Mouse (Mus musculus): ENCODE measurements around the gene Dolk. TPM values are rescaled to one million over a fixed set of nuclear protein-coding genes. Genes with fewer than 3 reads are reported as not detected.

Dolk gene
- polyA plus RNA-seq, 1 experiment from 2014 or later, result 25.0 TPM

- no peak overlapping the region for H3K9ac ChIP-seq (ENCODE audit: low read length)
- H3K36me3 ChIP-seq (ENCODE audit: control insufficient read depth, insufficient read depth, low read length), result peaks cover 37% of the 10 kb centered on the region
- H3K9me3 ChIP-seq (ENCODE audit: control insufficient read depth, low read length), result no peaks in the 10 kb centered on the region
- no peak overlapping the region for H3K4me3 ChIP-seq (ENCODE audit: low read depth, low read length)
- no peaks in the 10 kb centered on the region for H3K27me3 ChIP-seq (ENCODE audit: control insufficient read depth, insufficient read depth, low read length)
- H3K27ac ChIP-seq (replicated peaks; ENCODE audit: low read depth, low read length), result no peak overlapping the region
- ATAC-seq (ENCODE audit: insufficient number of reproducible peaks, low FRiP score, low TSS enrichment, low read depth), result no peak
- 0 out of 2 replicates have a peak, but pooled peaks cover 2% of the 10 kb centered on the region for H3K4me1 ChIP-seq (ENCODE audit: control insufficient read depth, insufficient read depth, low read length)
- WGBS, result 87% methylated on average over 4 of the region's 4 CpGs
- DNase-seq (ENCODE audit: low spot score), result no peak
- H3K4me2 ChIP-seq (ENCODE audit: low read depth, severe bottlenecking), result no peak overlapping the region
These were observed 27.5 kb downstream of the Dolk start for GRCm38 (mm10) chr2:30258600-30258999.

GRCm38 (mm10) chr2:30257699-30258460, 28.3 kb downstream of the Dolk start:
- 89% methylated on average over 7 of the region's 7 CpGs for WGBS
- Histone ChIP-seq H3K9me3 (ENCODE audit: control insufficient read depth, low read length) (no peaks in the 10 kb centered on the region), H3K4me1 (ENCODE audit: control insufficient read depth, insufficient read depth, low read length) (0 out of 2 replicates have a peak, but pooled peaks cover 2% of the 10 kb centered on the region), H3K4me3 (ENCODE audit: low read depth, low read length) (no peak overlapping the region), H3K36me3 (ENCODE audit: control insufficient read depth, insufficient read depth, low read length) (peaks cover 34% of the 10 kb centered on the region), H3K4me2 (ENCODE audit: low read depth, severe bottlenecking) (no peak overlapping the region), H3K27ac (replicated peaks; ENCODE audit: low read depth, low read length) (no peak overlapping the region), H3K9ac (ENCODE audit: low read length) (no peak overlapping the region), H3K27me3 (ENCODE audit: control insufficient read depth, insufficient read depth, low read length) (no peaks in the 10 kb centered on the region)
- DNase-seq (ENCODE audit: low spot score) (no peak), ATAC-seq (ENCODE audit: insufficient number of reproducible peaks, low FRiP score, low TSS enrichment, low read depth) (no peak)

GRCm38 (mm10) chr2:30256616-30257350, 29.4 kb downstream of the Dolk start:
- ATAC-seq (ENCODE audit: insufficient number of reproducible peaks, low FRiP score, low TSS enrichment, low read depth), result no peak
- Histone ChIP-seq H3K9me3 (ENCODE audit: control insufficient read depth, low read length) (no peaks in the 10 kb centered on the region), H3K27ac (replicated peaks; ENCODE audit: low read depth, low read length) (no peak overlapping the region), H3K9ac (ENCODE audit: low read length) (no peak overlapping the region), H3K4me3 (ENCODE audit: low read depth, low read length) (no peak overlapping the region), H3K4me1 (ENCODE audit: control insufficient read depth, insufficient read depth, low read length) (0 out of 2 replicates have a peak, but pooled peaks cover 2% of the 10 kb centered on the region), H3K4me2 (ENCODE audit: low read depth, severe bottlenecking) (no peak overlapping the region), H3K36me3 (ENCODE audit: control insufficient read depth, insufficient read depth, low read length) (peaks cover 27% of the 10 kb centered on the region), H3K27me3 (ENCODE audit: control insufficient read depth, insufficient read depth, low read length) (no peaks in the 10 kb centered on the region)
- 97% methylated on average over 30 of the region's 30 CpGs for WGBS
- no peak for DNase-seq (ENCODE audit: low spot score)

- DNase-seq (ENCODE audit: low spot score) (no peak), ATAC-seq (ENCODE audit: insufficient number of reproducible peaks, low FRiP score, low TSS enrichment, low read depth) (no peak)
- 97% methylated on average over 42 of the region's 42 CpGs for WGBS
- Histone ChIP-seq H3K4me1 (ENCODE audit: control insufficient read depth, insufficient read depth, low read length) (peaks cover 6% of the 10 kb centered on the region; the same call in 1 of the 2 replicates), H3K4me2 (ENCODE audit: low read depth, severe bottlenecking) (no peak overlapping the region), H3K9me3 (ENCODE audit: control insufficient read depth, low read length) (no peaks in the 10 kb centered on the region), H3K9ac (ENCODE audit: low read length) (no peak overlapping the region), H3K36me3 (ENCODE audit: control insufficient read depth, insufficient read depth, low read length) (peaks cover 29% of the 10 kb centered on the region), H3K4me3 (ENCODE audit: low read depth, low read length) (no peak overlapping the region), H3K27ac (replicated peaks; ENCODE audit: low read depth, low read length) (no peak overlapping the region), H3K27me3 (ENCODE audit: control insufficient read depth, insufficient read depth, low read length) (no peaks in the 10 kb centered on the region)
These were observed 30.3 kb downstream of the Dolk start for GRCm38 (mm10) chr2:30255631-30256395.

- WGBS, result 88% methylated on average over 5 of the region's 5 CpGs
- ATAC-seq (ENCODE audit: insufficient number of reproducible peaks, low FRiP score, low TSS enrichment, low read depth), result no peak
- H3K9ac ChIP-seq (ENCODE audit: low read length), result no peak overlapping the region
- DNase-seq (ENCODE audit: low spot score), result no peak
- H3K4me1 ChIP-seq (ENCODE audit: control insufficient read depth, insufficient read depth, low read length), result peaks cover 6% of the 10 kb centered on the region; the same call in 1 of the 2 replicates
- peaks cover 24% of the 10 kb centered on the region for H3K36me3 ChIP-seq (ENCODE audit: control insufficient read depth, insufficient read depth, low read length)
- H3K27me3 ChIP-seq (ENCODE audit: control insufficient read depth, insufficient read depth, low read length), result no peaks in the 10 kb centered on the region
- H3K4me2 ChIP-seq (ENCODE audit: low read depth, severe bottlenecking), result no peak overlapping the region
- H3K4me3 ChIP-seq (ENCODE audit: low read depth, low read length), result no peak overlapping the region
- H3K9me3 ChIP-seq (ENCODE audit: control insufficient read depth, low read length), result no peaks in the 10 kb centered on the region
- no peak overlapping the region for H3K27ac ChIP-seq (replicated peaks; ENCODE audit: low read depth, low read length)
These were observed 32.3 kb downstream of the Dolk start for GRCm38 (mm10) chr2:30253809-30254208.

- H3K4me1 ChIP-seq (ENCODE audit: control insufficient read depth, insufficient read depth, low read length), result peaks cover 4% of the 10 kb centered on the region; the same call in 1 of the 2 replicates
- no peaks in the 10 kb centered on the region for H3K27me3 ChIP-seq (ENCODE audit: control insufficient read depth, insufficient read depth, low read length)
- H3K36me3 ChIP-seq (ENCODE audit: control insufficient read depth, insufficient read depth, low read length), result peaks cover 20% of the 10 kb centered on the region
- DNase-seq (ENCODE audit: low spot score), result no peak
- H3K9me3 ChIP-seq (ENCODE audit: control insufficient read depth, low read length), result no peaks in the 10 kb centered on the region
- H3K27ac ChIP-seq (replicated peaks; ENCODE audit: low read depth, low read length), result no peak overlapping the region
- no peak overlapping the region for H3K4me2 ChIP-seq (ENCODE audit: low read depth, severe bottlenecking)
- 73% methylated on average over 3 of the region's 3 CpGs for WGBS
- no peak for ATAC-seq (ENCODE audit: insufficient number of reproducible peaks, low FRiP score, low TSS enrichment, low read depth)
- no peak overlapping the region for H3K4me3 ChIP-seq (ENCODE audit: low read depth, low read length)
- no peak overlapping the region for H3K9ac ChIP-seq (ENCODE audit: low read length)
These were observed 33.6 kb downstream of the Dolk start for GRCm38 (mm10) chr2:30252521-30252920.

GRCm38 (mm10) chr2:30251417-30252104, 34.6 kb downstream of the Dolk start:
- Histone ChIP-seq H3K36me3 (ENCODE audit: control insufficient read depth, insufficient read depth, low read length) (peaks cover 13% of the 10 kb centered on the region), H3K4me2 (ENCODE audit: low read depth, severe bottlenecking) (no peak overlapping the region), H3K4me1 (ENCODE audit: control insufficient read depth, insufficient read depth, low read length) (peaks cover 4% of the 10 kb centered on the region; the same call in 1 of the 2 replicates), H3K9ac (ENCODE audit: low read length) (no peak overlapping the region), H3K27ac (replicated peaks; ENCODE audit: low read depth, low read length) (no peak overlapping the region), H3K27me3 (ENCODE audit: control insufficient read depth, insufficient read depth, low read length) (no peaks in the 10 kb centered on the region), H3K9me3 (ENCODE audit: control insufficient read depth, low read length) (no peaks in the 10 kb centered on the region), H3K4me3 (ENCODE audit: low read depth, low read length) (no peak overlapping the region)
- ATAC-seq (ENCODE audit: insufficient number of reproducible peaks, low FRiP score, low TSS enrichment, low read depth) (no peak), DNase-seq (ENCODE audit: low spot score) (no peak)
- 72% methylated on average over 5 of the region's 5 CpGs for WGBS

Data from limb, embryonic 11.5 days (tissue).